Mouse (Mus musculus) Patski (cell line): ENCODE measurements around the gene Chil5. TPM values are rescaled to one million over a fixed set of nuclear protein-coding genes. Genes with fewer than 3 reads are reported as not detected.
"Not testable (repeated sequence)": the region's sequence is repeated elsewhere in the genome, so short reads cannot be mapped to it uniquely, and the experiment has no call there.

ENCODE experiments used
- ATAC-seq: fragments of 100-300 bp; one replicate; pipeline ENCODE4 v1.8.0; 2021
- CTCF ChIA-PET: fragments of 350-600 bp; sonication (Branson Sonifier 250); formaldehyde crosslinking; loops from one replicate; lab custom pipeline; 2022; ENCODE audit warnings: inconsistent platforms; lab: Charles Lee
- POLR2A ChIA-PET: fragments of 350-600 bp; sonication (Branson Sonifier 250); formaldehyde crosslinking; loops from one replicate; lab custom pipeline; 2022; ENCODE audit warnings: antibody characterized with exemption, inconsistent platforms; lab: Charles Lee
- DNase-seq: peaks from one replicate; pipeline ENCODE4 v3.0.0-alpha.2; 2011; ENCODE audit warnings: low read depth, low spot score
- H3K27me3 ChIP-seq: fragments of 371-371 bp; one replicate; pipeline ENCODE4 v1.5.1; 2021
- CTCF ChIP-seq: fragments of 100-300 bp; IDR thresholded peaks from one replicate; pipeline ENCODE4 v1.5.1; 2021
- in situ Hi-C: fragments of 300-500 bp; cut with MboI; formaldehyde crosslinking; loops from 3 replicates; pipeline ENCODE4 v1.11.1; 2018; ENCODE audit warnings: low pct_unique_long_range_greater_than_20kb, mixed read lengths
- polyA plus RNA-seq: library from polyadenylated mRNA; unstranded; gene quantifications from one replicate; pipeline ENCODE4 v1.2.3, GENCODE M21; 2021

The Chil5 gene
- not detected for polyA plus RNA-seq

DNA sequence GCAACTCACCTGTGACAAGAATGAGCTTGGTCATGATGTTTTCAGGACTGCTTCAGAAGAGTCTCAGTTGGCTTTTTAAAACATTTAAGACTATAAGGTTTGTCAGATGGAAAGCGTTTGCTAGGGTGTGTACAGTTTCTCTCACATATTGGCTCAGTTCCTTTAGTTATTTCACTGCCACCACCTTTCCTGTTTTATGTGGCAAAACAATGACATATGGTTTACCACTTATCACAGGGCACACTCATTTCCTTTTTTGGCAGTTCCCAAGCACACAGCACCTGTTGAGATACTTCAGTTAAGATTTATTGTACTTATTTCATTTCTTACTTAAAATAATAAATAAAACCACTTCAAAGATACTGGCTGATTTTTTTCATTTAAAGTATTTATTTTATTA, at the start of gene Chil5:
TSS of gene Chil5 (minus strand) at position 34 of the 400 bp plus-strand sequence.
- TF ChIP-seq CTCF, result no peak
- H3K27me3 ChIP-seq, result peaks cover 2% of the 10 kb centered on the region
- in situ Hi-C loops, result no loop called here
- DNase-seq, result no peak
- CTCF ChIA-PET, result no interaction called here
- POLR2A ChIA-PET, result interaction anchor here (1.0 kb wide), 1 partner anchor 400 kb away, joined by 6 read pairs; no protein-coding TSS in a partner anchor
- ATAC-seq, result no peak

DNA sequence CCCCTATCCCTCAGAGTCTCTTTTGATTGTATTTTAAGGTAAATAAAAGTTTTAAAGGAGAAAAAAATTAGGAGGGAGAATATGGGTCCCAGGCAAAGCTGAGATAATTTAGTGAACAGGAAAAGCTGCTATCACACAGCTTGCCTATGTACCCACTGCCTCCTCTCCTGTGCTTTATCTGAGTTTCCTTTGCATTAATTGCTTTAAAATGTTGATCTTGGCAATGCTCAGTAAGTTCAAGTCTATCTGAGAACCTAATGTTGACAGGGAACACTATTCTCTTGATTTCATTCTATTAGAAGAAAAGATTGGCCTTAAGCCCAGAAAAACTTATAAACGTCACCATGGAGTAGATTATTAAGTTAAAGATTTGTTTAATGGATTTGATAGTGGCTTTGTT, 42.2 kb upstream of the Chil5 start:
- H3K27me3 ChIP-seq, result no peaks in the 10 kb centered on the region
- DNase-seq (no peak), ATAC-seq (no peak)
- POLR2A ChIA-PET, result no interaction called here
- CTCF ChIA-PET, result no interaction called here
- in situ Hi-C loops, result no loop called here
- TF ChIP-seq CTCF, result no peak

DNA sequence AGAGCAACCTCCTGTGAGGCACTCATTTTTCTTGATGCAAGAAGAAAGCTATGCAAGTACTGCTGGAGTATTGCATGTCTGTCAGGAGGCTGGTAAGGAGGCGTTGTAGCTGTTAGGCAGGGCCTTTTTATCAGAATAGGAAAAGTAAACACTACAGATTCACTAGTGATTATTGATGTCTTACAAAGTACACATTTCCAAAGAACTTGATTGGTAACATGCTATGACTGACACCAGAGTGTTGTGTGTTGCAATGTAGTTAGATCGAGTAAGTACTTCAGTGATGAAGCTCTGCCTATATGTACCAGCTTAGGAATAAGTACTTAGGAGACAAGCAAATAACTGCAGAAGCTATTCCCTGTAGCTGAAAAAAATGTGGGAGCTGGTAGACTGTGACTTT, 38.4 kb upstream of the Chil5 start:
- CTCF ChIA-PET, result no interaction called here
- in situ Hi-C loops, result no loop called here
- ATAC-seq (no peak), DNase-seq (no peak)
- TF ChIP-seq CTCF, result no peak
- POLR2A ChIA-PET, result no interaction called here
- H3K27me3 ChIP-seq, result no peaks in the 10 kb centered on the region

DNA sequence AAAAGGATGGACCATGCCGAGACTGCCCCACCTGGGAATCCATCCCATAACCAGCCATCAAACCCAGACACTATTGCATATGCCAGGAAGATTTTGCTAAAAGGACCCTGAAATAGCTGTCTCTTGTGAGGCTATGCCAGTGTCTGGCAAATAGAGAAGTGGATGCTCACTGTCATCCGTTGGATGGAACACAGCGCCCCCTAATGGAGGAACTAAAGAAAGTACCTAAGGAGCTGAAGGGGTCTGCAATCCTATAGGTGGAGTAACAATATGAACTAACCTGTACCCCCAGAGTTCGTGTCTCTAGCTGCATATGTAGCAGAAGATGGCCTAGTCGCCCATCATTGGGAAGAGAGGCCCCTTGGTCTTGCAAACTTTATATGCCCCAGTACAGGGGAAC, 35.1 kb upstream of the Chil5 start:
- not testable (repeated sequence) for ATAC-seq

DNA sequence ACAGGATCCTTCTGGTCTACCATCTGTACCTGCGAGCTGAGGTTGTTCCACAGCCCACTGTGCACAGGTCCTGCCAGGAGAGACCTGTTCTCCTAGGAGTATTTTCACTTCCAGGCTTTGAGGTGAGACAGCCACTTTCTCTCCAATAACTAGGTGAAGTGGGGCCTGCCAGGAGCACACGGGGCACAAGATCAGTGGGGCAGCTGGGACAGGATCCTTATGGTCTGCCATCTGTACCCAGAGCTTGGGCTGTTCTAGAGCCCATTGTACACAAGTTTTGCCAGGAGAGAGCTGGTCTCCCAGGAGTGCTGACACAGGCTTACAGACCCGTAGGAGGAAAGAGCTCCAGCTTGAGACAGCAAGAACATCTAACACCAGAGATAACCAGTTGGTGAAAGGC, 25.4 kb upstream of the Chil5 start:
- POLR2A ChIA-PET, result no interaction called here
- no peaks in the 10 kb centered on the region for H3K27me3 ChIP-seq
- ATAC-seq (no peak), DNase-seq (no peak)
- no peak for TF ChIP-seq CTCF
- in situ Hi-C loops, result no loop called here
- CTCF ChIA-PET, result no interaction called here

More for the DNA sequence above, 35.1 kb upstream of the Chil5 start:
- in situ Hi-C loops, POLR2A ChIA-PET, CTCF ChIA-PET, DNase-seq, H3K27me3 ChIP-seq: not testable (repeated sequence)
- TF ChIP-seq CTCF, result peak; percentile 49

DNA sequence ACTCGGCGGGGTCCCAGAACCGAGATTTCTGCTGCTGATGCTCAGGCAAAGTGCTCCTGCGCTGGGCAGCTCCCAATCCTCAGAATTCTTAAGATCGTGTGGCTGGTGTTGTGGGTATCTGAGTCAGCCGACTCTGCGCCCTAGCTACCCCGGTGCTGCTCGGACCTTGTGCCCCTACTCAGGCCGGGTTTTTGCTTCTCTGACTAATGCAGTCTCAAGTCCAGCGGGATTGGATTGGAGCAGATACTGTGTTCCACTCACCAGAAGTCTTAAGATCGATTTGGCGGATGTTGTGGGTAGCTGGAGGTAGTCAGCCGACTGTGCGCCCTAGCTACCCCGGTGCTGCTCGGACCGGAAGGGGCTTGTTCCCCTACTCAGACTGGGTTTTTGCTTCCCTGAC, 19.3 kb upstream of the Chil5 start:
- ATAC-seq, result no peak
- no peak for DNase-seq
- POLR2A ChIA-PET, result no interaction called here

GRCm38 (mm10) chr3:106040306-106040705, 7.7 kb upstream of the Chil5 start:
- ChIA-PET POLR2A (no interaction called here), CTCF (no interaction called here)
- no peak for TF ChIP-seq CTCF
- H3K27me3 ChIP-seq, result peaks cover 9% of the 10 kb centered on the region
- no peak for ATAC-seq
- in situ Hi-C loops, result no loop called here
- DNase-seq, result no peak

More for the DNA sequence above, 19.3 kb upstream of the Chil5 start:
- no peak for TF ChIP-seq CTCF
- in situ Hi-C loops, result no loop called here
- CTCF ChIA-PET, result no interaction called here
- H3K27me3 ChIP-seq, result no peaks in the 10 kb centered on the region

DNA sequence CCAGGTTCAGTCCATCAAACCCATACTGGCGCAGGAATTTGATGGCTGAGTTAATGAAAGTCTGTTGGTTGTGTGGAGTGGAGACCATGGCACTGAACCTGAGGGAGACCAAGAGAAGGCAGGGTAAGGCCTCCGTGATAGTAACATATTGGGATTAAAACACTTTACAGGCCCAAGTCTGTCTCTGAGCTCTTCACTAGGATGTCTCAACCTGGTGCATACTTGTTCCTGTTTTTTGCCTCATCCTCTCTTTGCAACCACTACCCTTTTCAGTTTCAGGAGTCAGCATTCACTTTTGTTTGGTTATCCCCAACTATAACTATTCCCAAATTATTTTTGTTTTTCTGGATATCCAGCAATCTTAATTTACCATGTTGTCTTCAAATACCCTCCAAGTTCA, 8.5 kb downstream of the Chil5 start:
- CTCF ChIA-PET, result no interaction called here
- DNase-seq (no peak), ATAC-seq (no peak)
- in situ Hi-C loops, result no loop called here
- POLR2A ChIA-PET, result no interaction called here
- peaks cover 15% of the 10 kb centered on the region for H3K27me3 ChIP-seq
- no peak for TF ChIP-seq CTCF

DNA sequence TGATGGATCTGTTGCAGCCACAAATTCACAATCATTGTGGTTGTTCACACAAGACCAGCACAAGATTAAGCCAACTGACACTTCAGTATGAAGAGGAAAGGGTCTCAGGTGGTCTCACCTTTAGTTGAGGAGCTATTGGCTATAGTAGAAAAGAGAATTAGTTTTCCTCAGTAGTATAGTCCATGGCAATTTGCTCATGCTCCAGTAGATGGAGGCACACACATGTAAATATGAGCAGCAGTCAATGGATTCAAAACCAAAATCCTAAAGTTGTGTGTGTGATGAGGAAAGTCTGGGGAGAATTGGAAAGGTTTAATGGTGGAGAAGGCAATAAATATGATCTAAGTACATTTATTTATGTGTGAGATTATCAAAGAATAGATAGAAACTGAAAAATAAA, 10.8 kb downstream of the Chil5 start:
- DNase-seq, result no peak
- peak; percentile 41 for TF ChIP-seq CTCF
- ATAC-seq, result no peak
- H3K27me3 ChIP-seq, result peaks cover 19% of the 10 kb centered on the region
- ChIA-PET CTCF (interaction anchor here (1.2 kb wide), 1 partner anchor 11 kb away, joined by 3 read pairs; no protein-coding TSS in a partner anchor), POLR2A (no interaction called here)
- in situ Hi-C loops, result no loop called here

DNA sequence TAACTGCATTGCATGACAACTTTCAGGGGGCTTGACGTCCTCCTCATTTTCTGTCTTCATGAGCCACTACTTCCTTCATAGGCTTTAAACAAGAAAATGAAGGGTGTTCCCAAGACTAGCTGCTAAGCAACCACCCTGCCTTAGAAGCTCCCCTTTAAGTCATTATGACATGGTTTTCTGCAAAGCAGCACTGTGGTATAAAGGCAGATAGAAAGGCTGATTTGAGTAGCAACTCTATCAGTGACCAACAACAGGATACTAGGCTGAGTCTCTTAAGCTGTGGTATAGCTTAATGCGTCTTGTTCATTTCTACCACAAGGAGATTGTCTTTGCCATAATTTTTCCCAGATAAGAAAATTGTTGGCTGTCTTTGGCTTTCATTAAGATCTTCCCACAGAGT, 18.1 kb downstream of the Chil5 start, which contains the start of gene Pifo:
TSS of gene Pifo (minus strand) at position 101 of the 400 bp plus-strand sequence.
- no peak for TF ChIP-seq CTCF
- CTCF ChIA-PET, result no interaction called here
- in situ Hi-C loops, result no loop called here
- H3K27me3 ChIP-seq, result peaks cover 16% of the 10 kb centered on the region
- POLR2A ChIA-PET, result no interaction called here
- DNase-seq, result no peak
- no peak for ATAC-seq

GRCm38 (mm10) chr3:106003360-106003759, 29.3 kb downstream of the Chil5 start:
- POLR2A ChIA-PET, ATAC-seq: not testable (repeated sequence)

More at GRCm38 (mm10) chr3:106003360-106003759, 29.3 kb downstream of the Chil5 start:
- peaks cover 11% of the 10 kb centered on the region for H3K27me3 ChIP-seq
- peak; percentile 15 for TF ChIP-seq CTCF
- DNase-seq, CTCF ChIA-PET, in situ Hi-C loops: not testable (repeated sequence)
